Mouse (Mus musculus): Measurements from ENCODE around the gene Spata13. TPM values are rescaled to one million over a fixed set of nuclear protein-coding genes. Genes with fewer than 3 reads are reported as not detected.

Gene Spata13
- polyA plus RNA-seq (2014; fragmentation: Nextera tagmentation; extraction: Ambion mirVana): 22.0 and 31.6 TPM in 2 replicates

GRCm38 (mm10) chr14:60633961-60634864, at the start of gene Spata13:
Spata13 (plus strand) TSS chr14:60634001.
- H3K9me3 ChIP-seq (ENCODE audit: control insufficient read depth, low read length): no peaks in the 10 kb centered on the region
- under 1% methylated on average over 48 of the region's 50 CpGs for WGBS
- peak; percentile 93 for DNase-seq
- no peaks in the 10 kb centered on the region for H3K27me3 ChIP-seq (ENCODE audit: control insufficient read depth, insufficient read depth, low read length)
- peak within 1 kb of the TSS; percentile 49; the same call in 1 of the 2 replicates for H3K27ac ChIP-seq (replicated peaks; ENCODE audit: low read depth, low read length)
- no peaks in the 10 kb centered on the region for H3K36me3 ChIP-seq (ENCODE audit: control insufficient read depth, insufficient read depth, low read length)
- peak within 1 kb of the TSS; percentile 99 for H3K4me2 ChIP-seq (ENCODE audit: low read length)
- H3K9ac ChIP-seq (replicated peaks; ENCODE audit: low read length): peak within 1 kb of the TSS; percentile 59
- H3K4me1 ChIP-seq (ENCODE audit: control insufficient read depth, insufficient read depth, low read length): peaks cover 40% of the 10 kb centered on the region
- peak; percentile 89 for ATAC-seq (ENCODE audit: low FRiP score, low TSS enrichment)
- H3K4me3 ChIP-seq (replicated peaks; ENCODE audit: low read depth, low read length): peak within 1 kb of the TSS; percentile 71

DNA sequence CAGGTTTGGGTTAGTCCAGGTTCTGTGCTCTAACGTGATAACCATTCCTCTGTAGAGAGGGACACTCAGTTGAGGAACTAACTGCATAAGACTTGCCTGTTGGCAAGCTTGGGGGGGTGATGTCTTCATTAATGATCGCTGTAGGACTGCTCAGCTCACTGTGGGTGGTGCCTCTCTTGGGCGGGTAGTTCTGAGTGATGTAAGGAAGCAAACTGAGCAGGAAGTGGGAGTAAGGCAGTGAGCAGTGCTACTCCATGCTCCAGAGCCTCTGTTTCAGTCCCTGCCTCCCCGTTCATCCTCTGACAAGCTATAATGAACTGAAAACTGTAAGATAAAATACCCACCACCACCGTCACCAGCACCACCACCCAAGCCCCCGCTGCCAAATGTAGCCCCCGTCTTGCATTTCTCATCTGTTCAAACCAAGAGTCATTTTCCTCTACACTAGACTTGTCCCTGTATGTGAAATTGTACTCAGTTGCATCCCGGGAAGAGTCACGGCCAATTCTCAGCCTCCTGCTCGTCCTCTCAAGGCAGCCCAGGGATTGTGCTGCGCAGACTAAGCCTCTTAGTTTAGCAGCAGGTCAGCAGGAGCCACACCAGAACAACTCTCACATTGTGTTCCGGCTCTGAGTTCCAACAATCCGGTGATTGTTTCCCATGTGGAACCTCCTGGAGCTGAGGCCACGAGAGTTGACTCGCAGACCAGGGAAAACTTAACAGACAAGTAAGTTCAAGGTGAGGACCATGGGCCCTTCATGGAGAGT, 46.9 kb upstream of the Spata13 start:
- H3K27ac ChIP-seq (replicated peaks; ENCODE audit: low read depth, low read length): peak overlapping the region; percentile 20; the same call in 1 of the 2 replicates
- ATAC-seq (ENCODE audit: low FRiP score, low TSS enrichment): no peak

DNA sequence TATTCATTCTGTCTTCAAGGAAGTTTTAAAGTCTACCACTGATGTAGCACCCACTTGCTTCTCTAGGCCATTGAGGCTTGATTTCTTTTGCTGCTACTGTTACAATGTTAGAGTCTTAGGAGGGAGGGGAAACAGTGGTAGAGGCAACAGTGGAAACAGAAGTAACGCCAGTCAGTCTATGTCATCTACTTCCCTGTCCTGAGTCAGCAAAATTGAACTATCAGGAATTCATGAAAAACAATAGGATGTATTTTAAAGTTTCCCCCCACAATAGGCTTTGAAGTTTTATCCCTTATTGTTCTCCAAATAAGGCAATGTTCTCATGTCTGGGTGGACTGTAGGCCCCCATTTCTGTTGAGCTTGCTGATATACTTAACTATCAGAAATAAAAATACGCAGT, 44.8 kb upstream of the Spata13 start:
- Histone ChIP-seq H3K27ac (replicated peaks; ENCODE audit: low read depth, low read length) (no peak overlapping the region), H3K4me3 (replicated peaks; ENCODE audit: low read depth, low read length) (no peak overlapping the region), H3K36me3 (ENCODE audit: control insufficient read depth, insufficient read depth, low read length) (no peaks in the 10 kb centered on the region), H3K27me3 (ENCODE audit: control insufficient read depth, insufficient read depth, low read length) (no peaks in the 10 kb centered on the region), H3K4me1 (ENCODE audit: control insufficient read depth, insufficient read depth, low read length) (0 out of 2 replicates have a peak, but pooled peaks cover 4% of the 10 kb centered on the region), H3K4me2 (ENCODE audit: low read length) (no peak overlapping the region), H3K9ac (replicated peaks; ENCODE audit: low read length) (no peak overlapping the region), H3K9me3 (ENCODE audit: control insufficient read depth, low read length) (no peaks in the 10 kb centered on the region)
- DNase-seq (no peak), ATAC-seq (ENCODE audit: low FRiP score, low TSS enrichment) (no peak)
- 85% methylated on average over 2 of the region's 2 CpGs for WGBS

More for the DNA sequence above, 46.9 kb upstream of the Spata13 start:
- Histone ChIP-seq H3K9ac (replicated peaks; ENCODE audit: low read length) (no peak overlapping the region), H3K36me3 (ENCODE audit: control insufficient read depth, insufficient read depth, low read length) (no peaks in the 10 kb centered on the region), H3K27me3 (ENCODE audit: control insufficient read depth, insufficient read depth, low read length) (no peaks in the 10 kb centered on the region), H3K9me3 (ENCODE audit: control insufficient read depth, low read length) (no peaks in the 10 kb centered on the region), H3K4me2 (ENCODE audit: low read length) (no peak overlapping the region), H3K4me3 (replicated peaks; ENCODE audit: low read depth, low read length) (no peak overlapping the region), H3K4me1 (ENCODE audit: control insufficient read depth, insufficient read depth, low read length) (0 out of 2 replicates have a peak, but pooled peaks cover 4% of the 10 kb centered on the region)
- 16% methylated on average over 15 of the region's 15 CpGs for WGBS
- peak; percentile 54 for DNase-seq

GRCm38 (mm10) chr14:60592339-60592738, 41.5 kb upstream of the Spata13 start:
- DNase-seq (no peak), ATAC-seq (ENCODE audit: low FRiP score, low TSS enrichment) (no peak)
- Histone ChIP-seq H3K4me1 (ENCODE audit: control insufficient read depth, insufficient read depth, low read length) (no peaks in the 10 kb centered on the region), H3K9ac (replicated peaks; ENCODE audit: low read length) (no peak overlapping the region), H3K4me3 (replicated peaks; ENCODE audit: low read depth, low read length) (no peak overlapping the region), H3K36me3 (ENCODE audit: control insufficient read depth, insufficient read depth, low read length) (no peaks in the 10 kb centered on the region), H3K9me3 (ENCODE audit: control insufficient read depth, low read length) (no peaks in the 10 kb centered on the region), H3K27me3 (ENCODE audit: control insufficient read depth, insufficient read depth, low read length) (no peaks in the 10 kb centered on the region), H3K4me2 (ENCODE audit: low read length) (no peak overlapping the region), H3K27ac (replicated peaks; ENCODE audit: low read depth, low read length) (no peak overlapping the region)
- 93% methylated on average over 5 of the region's 5 CpGs for WGBS

GRCm38 (mm10) chr14:60592822-60593221, 41.0 kb upstream of the Spata13 start:
- no peak for ATAC-seq (ENCODE audit: low FRiP score, low TSS enrichment)
- H3K4me3 ChIP-seq (replicated peaks; ENCODE audit: low read depth, low read length): no peak overlapping the region
- no peaks in the 10 kb centered on the region for H3K4me1 ChIP-seq (ENCODE audit: control insufficient read depth, insufficient read depth, low read length)
- 75% methylated on average over 7 of the region's 7 CpGs for WGBS
- H3K36me3 ChIP-seq (ENCODE audit: control insufficient read depth, insufficient read depth, low read length): no peaks in the 10 kb centered on the region
- no peak overlapping the region for H3K4me2 ChIP-seq (ENCODE audit: low read length)
- no peaks in the 10 kb centered on the region for H3K27me3 ChIP-seq (ENCODE audit: control insufficient read depth, insufficient read depth, low read length)
- no peak overlapping the region for H3K9ac ChIP-seq (replicated peaks; ENCODE audit: low read length)
- DNase-seq: no peak
- H3K27ac ChIP-seq (replicated peaks; ENCODE audit: low read depth, low read length): no peak overlapping the region
- no peaks in the 10 kb centered on the region for H3K9me3 ChIP-seq (ENCODE audit: control insufficient read depth, low read length)

GRCm38 (mm10) chr14:60597571-60597970, 36.2 kb upstream of the Spata13 start:
- H3K9ac ChIP-seq (replicated peaks; ENCODE audit: low read length): no peak overlapping the region
- no peak overlapping the region for H3K4me3 ChIP-seq (replicated peaks; ENCODE audit: low read depth, low read length)
- H3K27ac ChIP-seq (replicated peaks; ENCODE audit: low read depth, low read length): no peak overlapping the region
- WGBS: 22% methylated on average over 4 of the region's 4 CpGs
- DNase-seq (no peak), ATAC-seq (ENCODE audit: low FRiP score, low TSS enrichment) (no peak)
- no peaks in the 10 kb centered on the region for H3K27me3 ChIP-seq (ENCODE audit: control insufficient read depth, insufficient read depth, low read length)
- H3K36me3 ChIP-seq (ENCODE audit: control insufficient read depth, insufficient read depth, low read length): no peaks in the 10 kb centered on the region
- no peaks in the 10 kb centered on the region for H3K9me3 ChIP-seq (ENCODE audit: control insufficient read depth, low read length)
- no peak overlapping the region for H3K4me2 ChIP-seq (ENCODE audit: low read length)
- no peaks in the 10 kb centered on the region for H3K4me1 ChIP-seq (ENCODE audit: control insufficient read depth, insufficient read depth, low read length)

DNA sequence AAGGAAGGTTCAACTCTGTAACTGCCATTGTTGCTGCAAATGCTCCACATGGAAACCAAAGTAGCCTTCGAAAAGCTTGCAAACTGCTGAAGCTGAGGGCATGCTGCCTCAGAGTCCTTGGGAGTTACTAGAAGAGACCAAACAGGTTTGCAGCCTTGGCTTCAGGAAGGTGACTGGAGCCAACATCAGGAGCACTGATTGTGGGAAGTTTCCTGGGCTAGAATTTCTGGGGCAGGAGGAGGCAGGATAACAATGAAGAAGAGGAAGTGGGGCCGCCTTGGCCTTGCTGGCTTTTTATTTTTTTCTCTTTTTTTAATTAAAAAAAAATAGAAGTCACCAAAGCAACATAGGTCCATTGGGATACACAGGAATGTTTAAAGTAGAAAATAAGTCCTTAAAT, 34.8 kb upstream of the Spata13 start:
- no peak overlapping the region for H3K27ac ChIP-seq (replicated peaks; ENCODE audit: low read depth, low read length)
- H3K27me3 ChIP-seq (ENCODE audit: control insufficient read depth, insufficient read depth, low read length): no peaks in the 10 kb centered on the region
- H3K4me2 ChIP-seq (ENCODE audit: low read length): no peak overlapping the region
- H3K9ac ChIP-seq (replicated peaks; ENCODE audit: low read length): no peak overlapping the region
- ATAC-seq (ENCODE audit: low FRiP score, low TSS enrichment) (no peak), DNase-seq (no peak)
- H3K9me3 ChIP-seq (ENCODE audit: control insufficient read depth, low read length): no peaks in the 10 kb centered on the region
- 87% methylated on average over 2 of the region's 2 CpGs for WGBS
- no peaks in the 10 kb centered on the region for H3K36me3 ChIP-seq (ENCODE audit: control insufficient read depth, insufficient read depth, low read length)
- no peaks in the 10 kb centered on the region for H3K4me1 ChIP-seq (ENCODE audit: control insufficient read depth, insufficient read depth, low read length)
- no peak overlapping the region for H3K4me3 ChIP-seq (replicated peaks; ENCODE audit: low read depth, low read length)

DNA sequence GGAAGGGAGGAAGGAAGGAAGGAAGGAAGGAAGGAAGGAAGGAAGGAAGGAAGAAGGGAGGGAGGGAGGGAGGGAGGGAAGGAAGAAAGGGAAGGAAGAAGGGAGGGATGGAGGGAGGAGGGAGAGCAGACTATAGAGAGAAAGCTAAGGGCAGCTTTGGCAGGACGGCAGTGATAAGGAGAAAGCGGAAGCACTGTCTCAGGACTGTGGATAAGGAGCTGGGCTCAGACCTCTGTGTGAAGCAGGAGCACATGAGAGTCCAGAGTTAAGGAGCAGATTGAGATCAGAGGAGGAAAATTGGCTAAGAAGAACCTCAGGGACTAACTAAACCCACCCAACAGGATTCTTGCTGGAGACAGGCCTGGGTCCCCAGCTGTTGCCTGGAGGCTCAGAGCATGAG, 28.2 kb upstream of the Spata13 start:
- DNase-seq (no peak), ATAC-seq (ENCODE audit: low FRiP score, low TSS enrichment) (no peak)
- H3K4me1 ChIP-seq (ENCODE audit: control insufficient read depth, insufficient read depth, low read length): no peaks in the 10 kb centered on the region
- 75% methylated on average over 2 of the region's 2 CpGs for WGBS
- no peak overlapping the region for H3K4me2 ChIP-seq (ENCODE audit: low read length)
- no peaks in the 10 kb centered on the region for H3K36me3 ChIP-seq (ENCODE audit: control insufficient read depth, insufficient read depth, low read length)
- no peak overlapping the region for H3K27ac ChIP-seq (replicated peaks; ENCODE audit: low read depth, low read length)
- H3K4me3 ChIP-seq (replicated peaks; ENCODE audit: low read depth, low read length): no peak overlapping the region
- H3K27me3 ChIP-seq (ENCODE audit: control insufficient read depth, insufficient read depth, low read length): no peaks in the 10 kb centered on the region
- H3K9ac ChIP-seq (replicated peaks; ENCODE audit: low read length): no peak overlapping the region
- H3K9me3 ChIP-seq (ENCODE audit: control insufficient read depth, low read length): no peaks in the 10 kb centered on the region
